Mouse (Mus musculus): Measurements from ENCODE around the gene Rcn1.

DNA sequence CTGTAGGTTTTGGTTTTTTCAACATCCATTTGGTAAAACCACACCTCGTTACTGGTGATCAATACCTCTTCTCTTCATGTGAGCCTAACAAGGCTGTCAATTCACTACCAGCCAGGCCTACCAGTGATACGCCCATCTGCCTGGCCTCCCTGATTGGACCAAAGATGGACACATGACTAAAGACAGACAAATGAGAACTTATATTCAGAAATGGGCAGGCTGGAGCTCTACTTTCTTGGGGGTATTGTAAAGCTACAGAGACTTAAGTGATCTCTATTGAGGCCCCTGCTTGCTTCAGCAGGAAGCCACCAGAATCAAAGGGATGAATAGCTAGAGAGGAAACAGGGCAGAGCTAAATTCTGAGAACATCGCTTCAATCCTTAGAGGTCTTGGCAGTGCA lies 41.1 kb downstream of the Rcn1 start:
- no peak for TF ChIP-seq CTCF (IDR thresholded peaks at IDR 0.05; ENCODE audit: borderline replicate concordance, insufficient read depth, low read length)
- TF ChIP-seq POLR2A (IDR thresholded peaks at IDR 0.05; ENCODE audit: low read depth, low read length): no peak
